Mouse (Mus musculus): ENCODE measurements at regions not wholly inside any gene's neighbourhood (a gene's known extent, or its start where the extent isn't known, plus 50 kb on each side); places are given as distances from the start of the nearest gene placed in this dataset.

GRCm38 (mm10) chr17:49262394-49262793, 165.8 kb upstream of the Mocs1 start:
- Histone ChIP-seq H3K4me3 (no peak overlapping the region), H3K27ac (no peak overlapping the region), H3K4me1 (no peaks in the 10 kb centered on the region), H3K4me2 (replicated peaks) (no peak overlapping the region), H3K9me3 (no peaks in the 10 kb centered on the region; the same call in 1 of the 2 replicates), H3K36me3 (no peaks in the 10 kb centered on the region), H3K27me3 (no peaks in the 10 kb centered on the region), H3K9ac (no peak overlapping the region)
- 13% methylated on average over 4 of the region's 4 CpGs for WGBS
- no peak for ATAC-seq (ENCODE audit: low FRiP score, low read depth)

- H3K36me3 ChIP-seq = no peaks in the 10 kb centered on the region
- no peaks in the 10 kb centered on the region for H3K4me1 ChIP-seq
- no peak overlapping the region for H3K9ac ChIP-seq
- H3K9me3 ChIP-seq = no peaks in the 10 kb centered on the region
- whole genome bisulfite sequencing = 88% methylated on average over 4 of the region's 4 CpGs
- H3K4me2 ChIP-seq (replicated peaks) = no peak overlapping the region
- no peak overlapping the region for H3K4me3 ChIP-seq
- no peak overlapping the region for H3K27ac ChIP-seq
- H3K27me3 ChIP-seq = no peaks in the 10 kb centered on the region
- no peak for ATAC-seq (ENCODE audit: low FRiP score, low read depth)
These were observed 161.8 kb upstream of the Mocs1 start for GRCm38 (mm10) chr17:49266343-49266742.

DNA sequence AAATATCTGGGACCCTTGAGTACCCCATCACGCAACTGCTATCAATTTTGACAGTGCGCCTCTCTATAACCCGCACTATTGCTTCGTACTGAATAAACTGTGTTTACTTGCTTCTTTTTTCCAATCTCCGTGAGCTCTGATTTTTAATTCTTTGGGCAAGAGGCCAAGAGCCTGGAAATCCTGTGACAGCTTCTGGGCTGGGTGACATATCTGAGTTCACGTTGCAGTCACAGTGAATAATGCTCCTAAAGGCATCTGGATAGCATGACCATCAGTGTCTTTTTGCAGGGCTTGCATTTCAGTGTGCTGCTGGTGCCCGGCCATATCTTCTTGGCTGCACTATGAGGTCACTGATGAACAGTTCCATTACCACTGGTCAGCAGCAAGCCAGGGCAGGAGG, 158.2 kb upstream of the Mocs1 start:
- H3K36me3 ChIP-seq = no peaks in the 10 kb centered on the region
- peaks cover 7% of the 10 kb centered on the region; the same call in 1 of the 2 replicates for H3K4me1 ChIP-seq
- H3K27ac ChIP-seq = no peak overlapping the region
- H3K9ac ChIP-seq = no peak overlapping the region
- no peak overlapping the region for H3K4me2 ChIP-seq (replicated peaks)
- 76% methylated on average over 7 of the region's 7 CpGs for WGBS
- no peak for ATAC-seq (ENCODE audit: low FRiP score, low read depth)
- H3K4me3 ChIP-seq = no peak overlapping the region
- no peaks in the 10 kb centered on the region for H3K27me3 ChIP-seq
- H3K9me3 ChIP-seq = no peaks in the 10 kb centered on the region

DNA sequence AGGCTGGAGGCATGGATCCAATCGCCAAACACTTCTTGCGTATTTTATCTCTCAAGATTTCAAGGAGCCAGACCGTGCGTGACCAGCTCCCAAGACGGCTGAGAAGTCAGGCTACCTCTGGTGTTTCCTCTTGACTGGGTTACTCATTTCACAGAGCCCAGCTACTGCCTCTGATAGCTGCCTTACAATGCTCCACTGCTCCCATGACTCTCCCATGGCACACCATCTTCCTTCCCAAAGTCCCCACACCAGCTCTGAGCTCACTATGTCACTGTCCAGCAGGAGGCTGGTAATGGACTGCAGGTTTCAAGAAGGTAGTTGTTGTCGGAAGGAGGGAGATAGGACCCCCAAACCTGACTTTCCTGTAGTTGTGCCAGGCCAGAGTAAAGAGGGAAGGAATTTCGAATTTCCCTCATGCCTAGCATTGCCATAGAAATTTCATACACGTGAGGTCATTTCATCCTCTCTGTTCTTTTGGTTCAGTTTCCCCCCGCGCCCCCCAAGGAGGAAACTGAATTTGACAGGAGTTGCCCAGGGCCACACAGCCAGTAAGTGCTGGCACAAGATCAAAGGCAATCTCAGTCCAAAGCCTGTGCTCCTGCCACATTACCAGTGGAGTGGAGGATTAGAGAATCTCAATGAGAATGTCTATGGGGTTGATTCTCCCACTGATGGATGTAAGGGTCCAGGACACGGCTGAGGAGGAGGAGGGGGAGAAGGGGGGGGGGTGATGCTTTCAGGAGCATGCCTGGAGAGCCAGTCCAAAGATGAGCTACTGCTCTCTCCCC, 155.3 kb upstream of the Mocs1 start:
- Histone ChIP-seq H3K9ac (no peak overlapping the region), H3K27ac (no peak overlapping the region), H3K9me3 (no peaks in the 10 kb centered on the region), H3K27me3 (no peaks in the 10 kb centered on the region), H3K36me3 (no peaks in the 10 kb centered on the region), H3K4me2 (replicated peaks) (no peak overlapping the region), H3K4me3 (no peak overlapping the region), H3K4me1 (peaks cover 7% of the 10 kb centered on the region; the same call in 1 of the 2 replicates)
- 78% methylated on average over 10 of the region's 11 CpGs for WGBS
- ATAC-seq (ENCODE audit: low FRiP score, low read depth) = no peak

- no peak for ATAC-seq (ENCODE audit: low FRiP score, low read depth)
- no peaks in the 10 kb centered on the region for H3K36me3 ChIP-seq
These were observed 153.2 kb upstream of the Mocs1 start for GRCm38 (mm10) chr17:49274936-49275335.

DNA sequence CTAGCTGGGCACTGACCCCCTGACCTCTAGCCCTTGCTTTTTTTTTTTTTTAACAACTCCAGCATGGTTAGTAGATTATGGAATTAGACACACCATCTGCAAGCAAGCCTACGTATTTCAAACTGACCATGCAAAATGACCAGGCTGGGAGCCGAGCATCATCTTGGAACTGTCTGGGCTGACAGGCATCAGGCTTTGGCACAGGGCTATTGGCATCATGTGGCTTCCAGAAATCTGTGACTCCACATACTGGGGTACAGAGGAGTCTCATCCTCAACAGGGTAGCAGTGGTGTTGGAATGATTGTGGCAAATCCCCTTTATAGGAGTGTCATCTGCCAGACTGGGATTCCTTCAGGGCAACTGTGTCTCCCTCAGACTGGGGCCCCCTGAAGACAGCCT, 152.7 kb upstream of the Mocs1 start:
- no peak overlapping the region for H3K4me2 ChIP-seq (replicated peaks)
- H3K36me3 ChIP-seq = no peaks in the 10 kb centered on the region
- peaks cover 24% of the 10 kb centered on the region for H3K4me1 ChIP-seq
- no peak for ATAC-seq (ENCODE audit: low FRiP score, low read depth)
- no peak overlapping the region for H3K4me3 ChIP-seq
- H3K9ac ChIP-seq = no peak overlapping the region
- no peaks in the 10 kb centered on the region for H3K27me3 ChIP-seq
- WGBS = 62% methylated on average over 2 of the region's 2 CpGs
- no peak overlapping the region for H3K27ac ChIP-seq
- H3K9me3 ChIP-seq = no peaks in the 10 kb centered on the region

More at GRCm38 (mm10) chr17:49274936-49275335, 153.2 kb upstream of the Mocs1 start:
- no peak overlapping the region for H3K4me3 ChIP-seq
- no peak overlapping the region for H3K27ac ChIP-seq
- H3K9me3 ChIP-seq = no peaks in the 10 kb centered on the region
- no peak overlapping the region for H3K4me2 ChIP-seq (replicated peaks)
- 90% methylated on average over 3 of the region's 3 CpGs for WGBS
- H3K9ac ChIP-seq = no peak overlapping the region
- no peaks in the 10 kb centered on the region for H3K27me3 ChIP-seq
- H3K4me1 ChIP-seq = peaks cover 24% of the 10 kb centered on the region

DNA sequence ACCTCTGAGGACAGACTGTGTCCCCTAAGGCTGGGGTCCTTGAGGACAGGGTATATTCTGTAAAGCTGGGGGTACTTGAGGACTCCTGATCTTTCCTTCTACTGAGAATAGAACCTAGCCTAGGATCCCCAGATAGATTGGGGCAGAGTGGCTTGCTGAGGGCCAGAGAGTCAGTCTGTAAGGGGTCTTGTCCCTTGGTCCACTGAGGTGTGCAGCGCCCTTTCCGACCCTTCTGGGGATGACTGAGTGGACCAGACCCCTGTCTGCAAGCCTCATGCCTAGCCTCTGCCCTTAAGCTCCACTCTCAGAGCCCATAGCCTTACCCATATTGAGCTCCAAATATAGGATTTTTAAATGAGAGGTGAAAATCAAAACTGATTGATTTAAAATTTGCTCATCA, 152.2 kb upstream of the Mocs1 start:
- no peak overlapping the region for H3K4me3 ChIP-seq
- no peak overlapping the region for H3K27ac ChIP-seq
- peaks cover 24% of the 10 kb centered on the region for H3K4me1 ChIP-seq
- no peaks in the 10 kb centered on the region for H3K27me3 ChIP-seq
- no peak overlapping the region for H3K4me2 ChIP-seq (replicated peaks)
- ATAC-seq (ENCODE audit: low FRiP score, low read depth) = no peak
- no peaks in the 10 kb centered on the region for H3K9me3 ChIP-seq
- no peaks in the 10 kb centered on the region for H3K36me3 ChIP-seq
- no peak overlapping the region for H3K9ac ChIP-seq
- 93% methylated on average over 2 of the region's 2 CpGs for WGBS

DNA sequence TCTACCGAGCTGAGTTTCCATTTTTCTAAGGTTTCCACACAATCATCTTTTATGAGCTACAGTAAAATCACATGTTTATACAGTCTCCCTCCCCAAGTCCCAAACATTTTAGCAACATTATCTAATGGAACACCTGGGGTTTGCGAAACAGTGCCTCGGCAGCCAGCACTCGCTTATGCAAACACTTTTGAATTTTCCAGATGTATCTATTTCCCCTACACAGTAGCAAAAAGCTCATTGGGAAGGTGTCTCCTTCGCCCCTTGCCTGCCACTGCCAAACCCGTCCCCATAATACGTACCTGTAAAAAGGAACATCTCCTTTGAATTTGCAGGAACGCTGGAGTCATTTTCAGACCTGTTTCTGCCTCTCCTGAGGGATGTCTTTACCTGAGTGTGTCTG, 149.6 kb upstream of the Mocs1 start:
- ATAC-seq (ENCODE audit: low FRiP score, low read depth) = peak; percentile 55; the same call in 1 of the 2 replicates
- 0 out of 2 replicates have a peak, but pooled peaks cover 3% of the 10 kb centered on the region for H3K9me3 ChIP-seq
- H3K4me3 ChIP-seq = no peak overlapping the region
- H3K4me1 ChIP-seq = peaks cover 17% of the 10 kb centered on the region
- peak overlapping the region; percentile 17; the same call in 1 of the 2 replicates for H3K4me2 ChIP-seq (replicated peaks)
- H3K9ac ChIP-seq = no peak overlapping the region
- no peaks in the 10 kb centered on the region for H3K36me3 ChIP-seq
- H3K27me3 ChIP-seq = no peaks in the 10 kb centered on the region
- H3K27ac ChIP-seq = peak overlapping the region; percentile 76; the same call in 1 of the 2 replicates
- WGBS = 35% methylated on average over 8 of the region's 8 CpGs

GRCm38 (mm10) chr17:49278973-49279727, 149.0 kb upstream of the Mocs1 start:
- H3K4me2 ChIP-seq (replicated peaks) = peak overlapping the region; percentile 17; the same call in 1 of the 2 replicates
- H3K27me3 ChIP-seq = no peaks in the 10 kb centered on the region
- H3K4me1 ChIP-seq = peaks cover 17% of the 10 kb centered on the region
- ATAC-seq (ENCODE audit: low FRiP score, low read depth) = peak; percentile 84
- H3K4me3 ChIP-seq = no peak overlapping the region
- WGBS = 45% methylated on average over 10 of the region's 10 CpGs
- H3K9me3 ChIP-seq = 0 out of 2 replicates have a peak, but pooled peaks cover 3% of the 10 kb centered on the region
- H3K9ac ChIP-seq = no peak overlapping the region
- H3K36me3 ChIP-seq = no peaks in the 10 kb centered on the region
- peak overlapping the region; percentile 76; the same call in 1 of the 2 replicates for H3K27ac ChIP-seq

DNA sequence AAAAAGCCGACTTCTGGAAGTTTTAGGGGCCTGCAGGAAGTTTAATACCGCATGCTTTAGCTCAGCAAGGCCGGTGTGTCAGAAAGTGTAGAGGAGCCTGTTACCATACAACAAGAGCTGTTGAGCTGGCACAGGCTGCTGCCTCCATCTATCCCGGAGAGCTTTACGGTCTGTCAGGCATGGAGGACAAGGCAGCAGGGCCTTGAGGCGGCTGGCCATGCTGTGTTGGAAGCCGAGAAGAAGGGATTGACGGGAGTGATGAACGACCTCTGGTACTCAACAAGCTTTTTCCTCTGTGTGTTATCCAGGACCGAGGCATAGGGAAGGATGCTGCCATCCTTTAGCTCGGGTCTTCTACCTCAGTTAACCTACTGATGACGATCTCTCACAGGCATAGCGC, 146.8 kb upstream of the Mocs1 start:
- Histone ChIP-seq H3K4me2 (replicated peaks) (no peak overlapping the region), H3K4me3 (no peak overlapping the region), H3K4me1 (peaks cover 17% of the 10 kb centered on the region), H3K9me3 (0 out of 2 replicates have a peak, but pooled peaks cover 3% of the 10 kb centered on the region), H3K27ac (no peak overlapping the region), H3K9ac (no peak overlapping the region), H3K27me3 (no peaks in the 10 kb centered on the region), H3K36me3 (no peaks in the 10 kb centered on the region)
- WGBS = 80% methylated on average over 13 of the region's 13 CpGs
- no peak for ATAC-seq (ENCODE audit: low FRiP score, low read depth)

DNA sequence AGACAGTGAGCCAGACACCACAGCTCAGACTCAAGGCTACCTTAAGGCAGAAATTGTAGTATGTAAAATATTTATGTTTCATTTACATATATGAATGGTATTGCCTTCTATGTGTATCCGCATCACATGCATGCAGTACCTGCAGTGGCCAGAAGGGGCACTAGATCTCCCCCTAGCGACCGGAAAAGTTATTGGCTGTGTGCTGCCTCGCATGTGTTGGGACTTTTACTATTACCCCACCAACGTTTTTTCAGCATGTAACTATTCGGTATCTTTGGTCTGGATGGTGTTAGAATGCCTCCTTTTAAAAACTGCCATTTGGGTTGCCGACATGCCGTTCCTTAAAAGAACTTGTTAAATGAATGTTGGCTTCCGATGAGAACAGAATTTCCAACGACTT, 145.7 kb upstream of the Mocs1 start:
- Histone ChIP-seq H3K36me3 (no peaks in the 10 kb centered on the region), H3K4me3 (no peak overlapping the region), H3K9me3 (0 out of 2 replicates have a peak, but pooled peaks cover 3% of the 10 kb centered on the region), H3K4me1 (peaks cover 17% of the 10 kb centered on the region), H3K27me3 (no peaks in the 10 kb centered on the region), H3K4me2 (replicated peaks) (no peak overlapping the region), H3K27ac (no peak overlapping the region), H3K9ac (no peak overlapping the region)
- 81% methylated on average over 10 of the region's 10 CpGs for WGBS
- ATAC-seq (ENCODE audit: low FRiP score, low read depth) = no peak

GRCm38 (mm10) chr17:49283491-49283890, 144.7 kb upstream of the Mocs1 start:
- WGBS = 94% methylated on average over 5 of the region's 5 CpGs
- no peak for ATAC-seq (ENCODE audit: low FRiP score, low read depth)
- H3K4me2 ChIP-seq (replicated peaks) = no peak overlapping the region
- H3K36me3 ChIP-seq = no peaks in the 10 kb centered on the region
- H3K9ac ChIP-seq = no peak overlapping the region
- H3K27ac ChIP-seq = no peak overlapping the region
- H3K27me3 ChIP-seq = no peaks in the 10 kb centered on the region
- 0 out of 2 replicates have a peak, but pooled peaks cover 3% of the 10 kb centered on the region for H3K9me3 ChIP-seq
- peaks cover 11% of the 10 kb centered on the region for H3K4me1 ChIP-seq
- H3K4me3 ChIP-seq = no peak overlapping the region
